In the genomic region with DNA sequence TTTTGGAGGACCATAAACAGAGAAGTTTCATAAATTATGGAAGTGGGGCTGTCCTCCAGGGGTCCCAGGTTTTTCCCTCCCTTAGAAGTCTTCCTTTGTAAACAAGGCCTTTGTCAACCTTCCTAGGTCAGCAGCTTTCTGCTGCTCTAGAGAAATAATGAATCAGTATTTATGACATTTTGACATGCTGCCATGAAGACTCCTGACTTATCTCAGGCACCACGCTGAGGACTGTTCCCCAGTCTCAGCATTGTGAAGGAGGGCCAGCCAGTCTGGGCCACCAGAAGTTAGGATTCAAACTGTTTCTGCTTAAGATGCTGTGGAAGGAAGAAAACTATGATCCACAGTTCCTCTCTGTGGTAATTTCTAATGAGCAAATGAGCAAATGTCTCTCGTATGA, we compare ENCODE assay signal across 9 mouse cellular contexts.
"Had no signal": no experiment of that assay in that cellular context is flagged by ENCODE, and none has a peak within 500 bp of the region (broad histone marks: within the 10 kb centered on the region; RNA-seq: fewer than 3 reads in every experiment).

No protein-coding gene starts in this region.

- H3K27ac ChIP-seq: kidney, postnatal 0 days; limb, embryonic 15.5 days; liver, embryonic 12.5 days; midbrain, embryonic 13.5 days had no signal

- H3K4me3 ChIP-seq: limb, embryonic 15.5 days; liver, embryonic 12.5 days; midbrain, embryonic 13.5 days had no signal

- DNase-seq: kidney, adult 9 months; kidney, postnatal 36 days; left cerebral cortex, postnatal 4 days; thymus, adult 18-20 months; thymus, postnatal 14 days had no signal
